Mouse (Mus musculus): ENCODE measurements around the gene Cep63.
A peak's percentile ranks its signal among the peaks of the same experiment; 100 is the strongest.

Gene Cep63

GRCm38 (mm10) chr9:102558463-102558862 lies 67.9 kb downstream of the Cep63 start:
- DNase-seq (ENCODE audit: low spot score) = no peak

- DNase-seq (ENCODE audit: low spot score) = no peak
Observed at GRCm38 (mm10) chr9:102553781-102554180, 72.6 kb downstream of the Cep63 start.

GRCm38 (mm10) chr9:102551771-102552170 lies 74.6 kb downstream of the Cep63 start:
- DNase-seq (ENCODE audit: low spot score) = no peak

GRCm38 (mm10) chr9:102549211-102549610 lies 77.1 kb downstream of the Cep63 start:
- no peak for DNase-seq (ENCODE audit: low spot score)

GRCm38 (mm10) chr9:102547028-102547354 lies 79.3 kb downstream of the Cep63 start:
- no peak for DNase-seq (ENCODE audit: low spot score)

GRCm38 (mm10) chr9:102546256-102547027 lies 79.9 kb downstream of the Cep63 start:
- no peak for DNase-seq (ENCODE audit: low spot score)

GRCm38 (mm10) chr9:102545406-102546255 lies 80.7 kb downstream of the Cep63 start:
- DNase-seq (ENCODE audit: low spot score) = no peak

- DNase-seq (ENCODE audit: low spot score) = peak; percentile 66
Observed at GRCm38 (mm10) chr9:102544773-102545366, 81.5 kb downstream of the Cep63 start.

- no peak for DNase-seq (ENCODE audit: low spot score)
Observed at GRCm38 (mm10) chr9:102544116-102544772, 82.1 kb downstream of the Cep63 start.

GRCm38 (mm10) chr9:102543761-102544115 lies 82.6 kb downstream of the Cep63 start:
- DNase-seq (ENCODE audit: low spot score) = no peak

- no peak for DNase-seq (ENCODE audit: low spot score)
Observed at GRCm38 (mm10) chr9:102542540-102542939, 83.8 kb downstream of the Cep63 start.

GRCm38 (mm10) chr9:102541666-102542065 lies 84.7 kb downstream of the Cep63 start:
- no peak for DNase-seq (ENCODE audit: low spot score)

GRCm38 (mm10) chr9:102539699-102540098 lies 86.6 kb downstream of the Cep63 start:
- DNase-seq (ENCODE audit: low spot score) = no peak

- DNase-seq (ENCODE audit: low spot score) = no peak
Observed at GRCm38 (mm10) chr9:102536968-102537367, 89.4 kb downstream of the Cep63 start.
